Mouse (Mus musculus): ENCODE measurements around the gene Det1. TPM values are rescaled to one million over a fixed set of nuclear protein-coding genes. Genes with fewer than 3 reads are reported as not detected.

The Det1 gene
- polyA plus RNA-seq, 1 experiment from 2014 or later, result 14.0 TPM

GRCm38 (mm10) chr7:78778741-78779140 lies 68.3 kb downstream of the Det1 start:
- peaks cover 13% of the 10 kb centered on the region for H3K4me1 ChIP-seq (ENCODE audit: control insufficient read depth, insufficient read depth, low read length)
- H3K4me3 ChIP-seq (ENCODE audit: low read depth, low read length), result no peak overlapping the region
- WGBS, result 96% methylated on average over 5 of the region's 5 CpGs
- no peak for ATAC-seq
- no peak overlapping the region for H3K9ac ChIP-seq (ENCODE audit: low read depth, low read length)
- H3K9me3 ChIP-seq (replicated peaks; ENCODE audit: control insufficient read depth, low read length, poor library complexity, severe bottlenecking), result no peaks in the 10 kb centered on the region
- no peak overlapping the region for H3K4me2 ChIP-seq (ENCODE audit: low read length)
- H3K27ac ChIP-seq (ENCODE audit: low read length), result no peak overlapping the region
- no peaks in the 10 kb centered on the region for H3K27me3 ChIP-seq (ENCODE audit: control insufficient read depth, insufficient read depth, low read depth, low read length)
- H3K36me3 ChIP-seq (ENCODE audit: control insufficient read depth, insufficient read depth, low read length), result peaks cover 38% of the 10 kb centered on the region

Small RNA genes lying within 50 kb of the gene (microRNA-seq; reads per million reads assigned to microRNA genes)
- 516 reads per million, percentile 72 among the genes with 10 or more reads in this experiment for gene Mir7-2

Other genes with a start within 250 kb of the Det1 start
- 21.7 and 24.7 TPM in 2 replicates for gene Ntrk3, start 109.3 kb downstream of the Det1 start, polyA plus RNA-seq (2015; fragmentation: Nextera tagmentation; extraction: Ambion mirVana)
- 61.9 and 69.2 TPM in 2 replicates for gene Mrps11, start 64.1 kb downstream of the Det1 start, polyA plus RNA-seq (2015; fragmentation: Nextera tagmentation; extraction: Ambion mirVana)
- 54.5 and 54.7 TPM in 2 replicates for gene Mrpl46, start 63.7 kb downstream of the Det1 start, polyA plus RNA-seq (2015; fragmentation: Nextera tagmentation; extraction: Ambion mirVana)
- gene Aen, start 48.6 kb upstream of the Det1 start, polyA plus RNA-seq (2015; fragmentation: Nextera tagmentation; extraction: Ambion mirVana), result 48.5 and 54.0 TPM in 2 replicates
- 1.1 and 2.7 TPM in 2 replicates for gene Isg20, start 66.2 kb upstream of the Det1 start, polyA plus RNA-seq (2015; fragmentation: Nextera tagmentation; extraction: Ambion mirVana)
- gene Acan, start 206.2 kb upstream of the Det1 start, polyA plus RNA-seq (2015; fragmentation: Nextera tagmentation; extraction: Ambion mirVana), result 0.12 and 0.24 TPM in 2 replicates

Measured in midbrain, embryonic 16.5 days (tissue).